Mouse (Mus musculus) embryonic facial prominence, embryonic 11.5 days (tissue): ENCODE results near the gene Slfn14. TPM values are rescaled to one million over a fixed set of nuclear protein-coding genes. Genes with fewer than 3 reads are reported as not detected.
A peak's percentile ranks its signal among the peaks of the same experiment; 100 is the strongest.

Source experiments
- ATAC-seq: fragments of 200-750 bp; cut with Nextera tagmentation; replicated peaks from 2 replicates; pipeline ENCODE4 v1.8.0; 2017; ENCODE audit warnings: low read depth; ENCODE audit not compliant: insufficient number of reproducible peaks, low FRiP score, low TSS enrichment
- DNase-seq: peaks from one replicate; pipeline ENCODE4 v3.0.0-alpha.2; 2015; ENCODE audit warnings: low spot score
- H3K27ac ChIP-seq: fragments of 300-500 bp; sonication (generic); replicated peaks from 2 replicates; pipeline ENCODE4 v1.5.1; 2014; ENCODE audit warnings: mild to moderate bottlenecking, low read depth, low read length, control low read depth
- H3K27me3 ChIP-seq: fragments of 300-500 bp; sonication (generic); 2 replicates; pipeline ENCODE4 v1.6.1; 2014; ENCODE audit warnings: mild to moderate bottlenecking, low read length, moderate library complexity, mixed read lengths; ENCODE audit not compliant: control insufficient read depth, insufficient read depth
- H3K36me3 ChIP-seq: fragments of 300-500 bp; sonication (generic); replicated peaks from 2 replicates; pipeline ENCODE4 v1.6.1; 2014; ENCODE audit warnings: low read depth, mild to moderate bottlenecking, low read length, moderate library complexity, mixed read lengths; ENCODE audit not compliant: control insufficient read depth, insufficient read depth
- H3K4me1 ChIP-seq: fragments of 300-500 bp; sonication (generic); 2 replicates; pipeline ENCODE4 v1.6.1; 2014; ENCODE audit warnings: low read length, mixed read lengths; ENCODE audit not compliant: control insufficient read depth, insufficient read depth
- H3K4me2 ChIP-seq: fragments of 300-500 bp; sonication (generic); 2 replicates; pipeline ENCODE4 v1.6.1; 2014; ENCODE audit warnings: low read depth, mild to moderate bottlenecking, control low read depth, low read length, moderate library complexity
- H3K4me3 ChIP-seq: fragments of 300-500 bp; sonication (generic); 2 replicates; pipeline ENCODE4 v1.5.1; 2014; ENCODE audit warnings: low read depth, low read length, control low read depth
- H3K9ac ChIP-seq: fragments of 300-500 bp; sonication (generic); replicated peaks from 2 replicates; pipeline ENCODE4 v1.6.1; 2014; ENCODE audit warnings: mild to moderate bottlenecking, control low read depth, low read length
- H3K9me3 ChIP-seq: fragments of 300-500 bp; sonication (generic); replicated peaks from 2 replicates; pipeline ENCODE4 v1.6.1; 2016; ENCODE audit warnings: mild to moderate bottlenecking, low read length, inconsistent platforms, mixed read lengths; ENCODE audit not compliant: control insufficient read depth
- WGBS: fragments of 180-500 bp; shearing (Covaris S2); extraction: QIAGEN DNeasy Blood & Tissue Kit; methylation state at CpG from one replicate; pipeline ENCODE4 v1.1.7; 2014; 5-methylcytosine and 5-hydroxymethylcytosine counted together
- polyA plus RNA-seq: library from polyadenylated mRNA; unstranded; fragments of >200 nt; fragmentation: Nextera tagmentation; extraction: Ambion mirVana; gene quantifications from 2 replicates; pipeline ENCODE4 v1.2.1, GENCODE M21; 2014

The Slfn14 gene
- polyA plus RNA-seq, 1 experiment from 2014 or later, result 0.81 TPM

GRCm38 (mm10) chr11:83294133-83294532 lies 7.6 kb upstream of the Slfn14 start:
- Histone ChIP-seq H3K4me3 (no peak overlapping the region), H3K27me3 (no peaks in the 10 kb centered on the region), H3K4me2 (no peak overlapping the region), H3K36me3 (no peaks in the 10 kb centered on the region), H3K9me3 (no peaks in the 10 kb centered on the region), H3K27ac (no peak overlapping the region), H3K4me1 (peaks cover 3% of the 10 kb centered on the region; the same call in 1 of the 2 replicates), H3K9ac (no peak overlapping the region)
- ATAC-seq (no peak), DNase-seq (no peak)
- WGBS, result 90% methylated on average over 2 of the region's 2 CpGs

- Histone ChIP-seq H3K9ac (peak overlapping the region; percentile 7; the same call in 1 of the 2 replicates), H3K4me2 (peak overlapping the region; percentile 74)
Measured at GRCm38 (mm10) chr11:83293182-83293581, 6.7 kb upstream of the Slfn14 start.

GRCm38 (mm10) chr11:83292251-83292587 lies 5.7 kb upstream of the Slfn14 start:
- DNase-seq (no peak), ATAC-seq (no peak)
- H3K27ac ChIP-seq, result no peak overlapping the region
- peak overlapping the region; percentile 74 for H3K4me2 ChIP-seq
- WGBS, result under 1% methylated on average over 5 of the region's 5 CpGs
- peak overlapping the region; percentile 72 for H3K9ac ChIP-seq
- peak overlapping the region; percentile 59 for H3K4me3 ChIP-seq
- H3K9me3 ChIP-seq, result no peaks in the 10 kb centered on the region
- no peaks in the 10 kb centered on the region for H3K4me1 ChIP-seq
- no peaks in the 10 kb centered on the region for H3K27me3 ChIP-seq
- H3K36me3 ChIP-seq, result no peaks in the 10 kb centered on the region

More at GRCm38 (mm10) chr11:83293182-83293581, 6.7 kb upstream of the Slfn14 start:
- H3K4me1 ChIP-seq, result peaks cover 3% of the 10 kb centered on the region; the same call in 1 of the 2 replicates
- H3K4me3 ChIP-seq, result peak overlapping the region; percentile 59
- H3K9me3 ChIP-seq, result no peaks in the 10 kb centered on the region
- 88% methylated on average over 1 of the region's 1 CpGs for WGBS
- no peak for DNase-seq
- no peak for ATAC-seq
- H3K27ac ChIP-seq, result no peak overlapping the region
- no peaks in the 10 kb centered on the region for H3K36me3 ChIP-seq
- no peaks in the 10 kb centered on the region for H3K27me3 ChIP-seq

- Histone ChIP-seq H3K36me3 (no peaks in the 10 kb centered on the region), H3K4me3 (peak overlapping the region; percentile 59), H3K9ac (peak overlapping the region; percentile 73), H3K4me1 (no peaks in the 10 kb centered on the region), H3K27me3 (no peaks in the 10 kb centered on the region), H3K27ac (peak overlapping the region; percentile 49), H3K4me2 (peak overlapping the region; percentile 74), H3K9me3 (no peaks in the 10 kb centered on the region)
- under 1% methylated on average over 38 of the region's 38 CpGs for WGBS
- DNase-seq (peak; percentile 96), ATAC-seq (peak; percentile 98)
Measured at GRCm38 (mm10) chr11:83291375-83292250, 5.1 kb upstream of the Slfn14 start.

GRCm38 (mm10) chr11:83289633-83290032 lies 3.1 kb upstream of the Slfn14 start:
- WGBS, result 70% methylated on average over 2 of the region's 2 CpGs
- H3K4me2 ChIP-seq, result no peak overlapping the region
- H3K36me3 ChIP-seq, result no peaks in the 10 kb centered on the region
- no peak for ATAC-seq
- H3K4me3 ChIP-seq, result no peak overlapping the region
- H3K4me1 ChIP-seq, result no peaks in the 10 kb centered on the region
- H3K27me3 ChIP-seq, result no peaks in the 10 kb centered on the region
- no peak for DNase-seq
- H3K9me3 ChIP-seq, result no peaks in the 10 kb centered on the region
- no peak overlapping the region for H3K9ac ChIP-seq
- no peak overlapping the region for H3K27ac ChIP-seq

GRCm38 (mm10) chr11:83289036-83289435 lies 2.5 kb upstream of the Slfn14 start:
- DNase-seq, result no peak
- Histone ChIP-seq H3K4me3 (no peak overlapping the region), H3K27me3 (no peaks in the 10 kb centered on the region), H3K27ac (no peak overlapping the region), H3K9ac (no peak overlapping the region), H3K4me2 (no peak overlapping the region), H3K36me3 (no peaks in the 10 kb centered on the region), H3K4me1 (no peaks in the 10 kb centered on the region), H3K9me3 (no peaks in the 10 kb centered on the region)
- no peak for ATAC-seq
- 91% methylated on average over 5 of the region's 5 CpGs for WGBS

GRCm38 (mm10) chr11:83285627-83286026 lies 899 bp downstream of the Slfn14 start:
- 92% methylated on average over 4 of the region's 4 CpGs for WGBS
- no peak overlapping the region for H3K4me2 ChIP-seq
- no peak overlapping the region for H3K9ac ChIP-seq
- H3K27ac ChIP-seq, result no peak overlapping the region
- no peaks in the 10 kb centered on the region for H3K36me3 ChIP-seq
- no peaks in the 10 kb centered on the region for H3K27me3 ChIP-seq
- no peaks in the 10 kb centered on the region for H3K9me3 ChIP-seq
- ATAC-seq, result no peak
- H3K4me1 ChIP-seq, result no peaks in the 10 kb centered on the region
- H3K4me3 ChIP-seq, result no peak overlapping the region
- DNase-seq, result no peak

- no peaks in the 10 kb centered on the region for H3K4me1 ChIP-seq
- 60% methylated on average over 2 of the region's 2 CpGs for WGBS
- no peak overlapping the region for H3K9ac ChIP-seq
- no peak overlapping the region for H3K27ac ChIP-seq
- DNase-seq (no peak), ATAC-seq (no peak)
- H3K27me3 ChIP-seq, result no peaks in the 10 kb centered on the region
- H3K36me3 ChIP-seq, result no peaks in the 10 kb centered on the region
- H3K4me2 ChIP-seq, result no peak overlapping the region
- no peaks in the 10 kb centered on the region for H3K9me3 ChIP-seq
- no peak overlapping the region for H3K4me3 ChIP-seq
Measured at GRCm38 (mm10) chr11:83282084-83282483, 4.4 kb downstream of the Slfn14 start.
